Mouse (Mus musculus) ES-Bruce4 (cell line): ENCODE measurements around the gene Ankrd13b.

Experiments
- CTCF ChIP-seq: IDR thresholded peaks from one replicate; pipeline ENCODE4 v1.8.1; 2011; ENCODE audit warnings: low read depth, low read length
- POLR2A ChIP-seq: IDR thresholded peaks from one replicate; pipeline ENCODE4 v1.8.1; 2011; ENCODE audit warnings: low read length; ENCODE audit not compliant: insufficient read depth

GRCm38 (mm10) chr11:77497851-77498250 lies 8.4 kb upstream of the Ankrd13b start:
- no peak for TF ChIP-seq POLR2A
- no peak for TF ChIP-seq CTCF
